Mouse (Mus musculus) heart, embryonic 10.5 days (tissue): Measurements from ENCODE around the gene Slc1a4. TPM values are rescaled to one million over a fixed set of nuclear protein-coding genes. Genes with fewer than 3 reads are reported as not detected.

Source experiments
- DNase-seq: peaks from one replicate; pipeline ENCODE4 v3.0.0-alpha.2; 2017; ENCODE audit warnings: low spot score
- H3K27ac ChIP-seq: fragments of 300-500 bp; sonication (generic); 2 replicates; pipeline ENCODE4 v1.5.1; 2016; ENCODE audit warnings: mild to moderate bottlenecking
- H3K27me3 ChIP-seq: fragments of 300-500 bp; sonication (generic); 2 replicates; pipeline ENCODE4 v1.6.1; 2016; ENCODE audit warnings: mild to moderate bottlenecking; ENCODE audit not compliant: poor library complexity, insufficient read depth, severe bottlenecking
- H3K36me3 ChIP-seq: fragments of 300-500 bp; sonication (generic); 2 replicates; pipeline ENCODE4 v1.6.1; 2016; ENCODE audit warnings: mild to moderate bottlenecking, moderate library complexity
- H3K4me1 ChIP-seq: fragments of 300-500 bp; sonication (generic); 2 replicates; pipeline ENCODE4 v1.6.1; 2016; ENCODE audit warnings: mild to moderate bottlenecking
- H3K4me3 ChIP-seq: fragments of 300-500 bp; sonication (generic); 2 replicates; pipeline ENCODE4 v1.5.1; 2016; ENCODE audit warnings: mild to moderate bottlenecking, moderate library complexity
- H3K9me3 ChIP-seq: fragments of 300-500 bp; sonication (generic); 2 replicates; pipeline ENCODE4 v1.6.1; 2016; ENCODE audit warnings: mild to moderate bottlenecking, moderate library complexity
- WGBS: fragments of 180-500 bp; shearing (Covaris S2); methylation state at CpG from one replicate; pipeline ENCODE4 v1.1.7; 2016; 5-methylcytosine and 5-hydroxymethylcytosine counted together
- polyA plus RNA-seq: library from polyadenylated mRNA; unstranded; fragments of >200 nt; fragmentation: Nextera tagmentation; extraction: Ambion mirVana; gene quantifications from 2 replicates; pipeline ENCODE4 v1.2.1, GENCODE M21; 2016

Gene Slc1a4
- polyA plus RNA-seq, 1 experiment from 2014 or later: 10.8 TPM

GRCm38 (mm10) chr11:20318659-20319454 lies 13.7 kb downstream of the Slc1a4 start:
- Histone ChIP-seq H3K9me3 (no peaks in the 10 kb centered on the region), H3K4me3 (no peak overlapping the region), H3K27me3 (peaks cover 14% of the 10 kb centered on the region; the same call in 1 of the 2 replicates), H3K27ac (no peak overlapping the region), H3K4me1 (peaks cover 11% of the 10 kb centered on the region), H3K36me3 (no peaks in the 10 kb centered on the region)
- no peak for DNase-seq
- WGBS: 48% methylated on average over 16 of the region's 16 CpGs

GRCm38 (mm10) chr11:20313576-20313975 lies 18.9 kb downstream of the Slc1a4 start:
- WGBS: 92% methylated on average over 8 of the region's 8 CpGs

GRCm38 (mm10) chr11:20309044-20309443 lies 23.5 kb downstream of the Slc1a4 start:
- no peak for DNase-seq
- H3K36me3 ChIP-seq: peaks cover 21% of the 10 kb centered on the region; the same call in 1 of the 2 replicates
- 81% methylated on average over 5 of the region's 5 CpGs for WGBS
- H3K9me3 ChIP-seq: no peaks in the 10 kb centered on the region
- H3K27ac ChIP-seq: no peak overlapping the region
- no peak overlapping the region for H3K4me3 ChIP-seq
- H3K27me3 ChIP-seq: no peaks in the 10 kb centered on the region
- no peaks in the 10 kb centered on the region for H3K4me1 ChIP-seq

More at GRCm38 (mm10) chr11:20313576-20313975, 18.9 kb downstream of the Slc1a4 start:
- no peak for DNase-seq
- H3K9me3 ChIP-seq: no peaks in the 10 kb centered on the region
- H3K36me3 ChIP-seq: peaks cover 3% of the 10 kb centered on the region; the same call in 1 of the 2 replicates
- peaks cover 4% of the 10 kb centered on the region for H3K4me1 ChIP-seq
- no peak overlapping the region for H3K4me3 ChIP-seq
- H3K27ac ChIP-seq: no peak overlapping the region
- no peaks in the 10 kb centered on the region for H3K27me3 ChIP-seq

GRCm38 (mm10) chr11:20307409-20307808 lies 25.1 kb downstream of the Slc1a4 start:
- no peak overlapping the region for H3K27ac ChIP-seq
- no peaks in the 10 kb centered on the region for H3K4me1 ChIP-seq
- no peaks in the 10 kb centered on the region for H3K27me3 ChIP-seq
- H3K4me3 ChIP-seq: no peak overlapping the region
- H3K9me3 ChIP-seq: no peaks in the 10 kb centered on the region
- peaks cover 25% of the 10 kb centered on the region; the same call in 1 of the 2 replicates for H3K36me3 ChIP-seq
- DNase-seq: no peak
- 95% methylated on average over 3 of the region's 3 CpGs for WGBS

GRCm38 (mm10) chr11:20305641-20306040 lies 26.9 kb downstream of the Slc1a4 start:
- Histone ChIP-seq H3K4me3 (no peak overlapping the region), H3K27me3 (no peaks in the 10 kb centered on the region), H3K36me3 (peaks cover 22% of the 10 kb centered on the region; the same call in 1 of the 2 replicates), H3K27ac (no peak overlapping the region), H3K4me1 (no peaks in the 10 kb centered on the region), H3K9me3 (no peaks in the 10 kb centered on the region)
- 61% methylated on average over 1 of the region's 1 CpGs for WGBS
- no peak for DNase-seq

- DNase-seq: no peak
- peaks cover 22% of the 10 kb centered on the region; the same call in 1 of the 2 replicates for H3K36me3 ChIP-seq
- H3K9me3 ChIP-seq: no peaks in the 10 kb centered on the region
- peaks cover 8% of the 10 kb centered on the region for H3K4me1 ChIP-seq
- 73% methylated on average over 6 of the region's 6 CpGs for WGBS
- no peaks in the 10 kb centered on the region for H3K27me3 ChIP-seq
- no peak overlapping the region for H3K27ac ChIP-seq
- H3K4me3 ChIP-seq: no peak overlapping the region
These were observed 28.2 kb downstream of the Slc1a4 start for GRCm38 (mm10) chr11:20304341-20304740.

DNA sequence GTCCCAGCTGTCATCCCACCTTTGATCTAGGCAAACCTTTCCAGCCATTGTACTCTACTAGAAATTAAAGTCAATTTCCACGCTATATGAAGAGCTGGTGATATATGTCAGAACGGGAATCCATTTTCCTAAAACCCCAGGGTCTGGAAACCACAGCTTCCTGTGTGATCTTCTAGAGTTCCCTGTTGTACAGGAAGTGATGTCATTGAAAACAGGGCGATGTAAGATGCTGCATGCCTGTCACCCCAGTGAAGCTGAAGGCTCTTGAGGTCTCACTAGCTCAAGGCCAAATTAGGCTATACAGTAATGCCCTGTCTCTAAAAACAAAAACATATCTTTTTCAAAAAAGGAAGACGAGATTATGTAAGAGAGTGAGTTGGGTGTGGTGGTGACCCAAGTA lies 31.2 kb downstream of the Slc1a4 start:
- no peak for DNase-seq
- no peaks in the 10 kb centered on the region for H3K9me3 ChIP-seq
- H3K36me3 ChIP-seq: peaks cover 8% of the 10 kb centered on the region; the same call in 1 of the 2 replicates
- H3K4me3 ChIP-seq: no peak overlapping the region
- peaks cover 8% of the 10 kb centered on the region for H3K4me1 ChIP-seq
- no peaks in the 10 kb centered on the region for H3K27me3 ChIP-seq
- 78% methylated on average over 4 of the region's 4 CpGs for WGBS
- no peak overlapping the region for H3K27ac ChIP-seq

DNA sequence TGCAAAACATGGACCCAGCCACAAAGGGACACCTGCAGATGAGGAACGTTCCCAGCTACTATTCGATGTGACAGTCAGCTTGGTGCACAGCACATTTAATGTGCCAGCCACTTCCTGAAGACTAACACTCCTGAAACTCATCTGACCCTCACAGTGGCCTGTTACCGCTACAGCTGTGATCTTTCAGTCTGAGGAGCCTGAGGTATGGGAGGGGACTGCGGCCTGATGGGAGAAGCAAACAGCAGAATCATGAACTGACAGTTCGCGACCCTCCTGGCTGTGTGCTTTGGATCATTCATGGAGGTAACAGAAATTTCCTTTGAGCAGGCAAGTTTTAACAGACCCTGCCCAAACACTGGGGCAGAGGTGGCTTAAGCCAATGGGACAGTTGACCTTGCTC lies 31.7 kb downstream of the Slc1a4 start:
- H3K4me1 ChIP-seq: peaks cover 8% of the 10 kb centered on the region
- peaks cover 8% of the 10 kb centered on the region; the same call in 1 of the 2 replicates for H3K36me3 ChIP-seq
- no peak overlapping the region for H3K4me3 ChIP-seq
- WGBS: 82% methylated on average over 6 of the region's 6 CpGs
- H3K9me3 ChIP-seq: no peaks in the 10 kb centered on the region
- H3K27ac ChIP-seq: no peak overlapping the region
- no peak for DNase-seq
- H3K27me3 ChIP-seq: no peaks in the 10 kb centered on the region

GRCm38 (mm10) chr11:20299900-20300299 lies 32.6 kb downstream of the Slc1a4 start:
- H3K27me3 ChIP-seq: no peaks in the 10 kb centered on the region
- H3K9me3 ChIP-seq: no peaks in the 10 kb centered on the region
- peak overlapping the region; percentile 22; the same call in 1 of the 2 replicates for H3K27ac ChIP-seq
- WGBS: 65% methylated on average over 6 of the region's 6 CpGs
- no peak for DNase-seq
- H3K4me1 ChIP-seq: peaks cover 8% of the 10 kb centered on the region
- 0 out of 2 replicates have a peak, but pooled peaks cover 5% of the 10 kb centered on the region for H3K36me3 ChIP-seq
- no peak overlapping the region for H3K4me3 ChIP-seq

- DNase-seq: no peak
- Histone ChIP-seq H3K27ac (no peak overlapping the region), H3K27me3 (no peaks in the 10 kb centered on the region), H3K9me3 (no peaks in the 10 kb centered on the region), H3K4me3 (no peak overlapping the region), H3K36me3 (no peaks in the 10 kb centered on the region), H3K4me1 (peaks cover 6% of the 10 kb centered on the region; the same call in 1 of the 2 replicates)
- 68% methylated on average over 3 of the region's 3 CpGs for WGBS
These were observed 48.0 kb downstream of the Slc1a4 start for GRCm38 (mm10) chr11:20284463-20284862.

DNA sequence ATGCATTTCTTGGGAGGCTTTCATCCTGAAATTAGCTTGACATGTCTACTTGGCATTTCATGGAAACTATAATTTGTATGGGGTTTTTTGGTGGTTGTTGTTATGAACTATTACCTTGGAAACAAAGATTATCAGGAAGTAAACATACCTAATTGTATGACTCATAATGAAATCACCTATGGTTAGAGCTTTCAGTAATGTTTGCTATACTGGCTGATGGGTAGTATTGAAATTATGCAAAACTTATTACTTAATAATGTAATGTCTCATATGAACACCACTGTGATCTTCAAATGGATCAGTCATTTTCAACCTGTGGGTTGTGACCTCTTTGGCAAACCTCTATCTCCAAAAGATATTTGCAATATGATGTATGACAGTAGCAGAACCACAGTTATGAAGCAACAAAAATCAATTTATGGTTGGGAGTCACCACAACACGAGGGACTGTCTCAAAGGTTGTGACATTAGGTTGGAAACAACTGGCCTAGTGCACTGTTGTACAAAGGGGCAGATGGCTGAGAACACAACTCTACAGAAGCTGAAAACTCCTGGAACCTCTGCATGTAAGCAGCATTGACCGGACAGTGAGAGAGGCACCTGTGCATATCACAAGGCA lies 49.8 kb downstream of the Slc1a4 start:
- no peak for DNase-seq
- H3K9me3 ChIP-seq: no peaks in the 10 kb centered on the region
- 84% methylated on average over 2 of the region's 2 CpGs for WGBS
- H3K27ac ChIP-seq: no peak overlapping the region
- H3K27me3 ChIP-seq: no peaks in the 10 kb centered on the region
- H3K4me3 ChIP-seq: no peak overlapping the region
- H3K4me1 ChIP-seq: peaks cover 9% of the 10 kb centered on the region; the same call in 1 of the 2 replicates
- no peaks in the 10 kb centered on the region for H3K36me3 ChIP-seq

DNA sequence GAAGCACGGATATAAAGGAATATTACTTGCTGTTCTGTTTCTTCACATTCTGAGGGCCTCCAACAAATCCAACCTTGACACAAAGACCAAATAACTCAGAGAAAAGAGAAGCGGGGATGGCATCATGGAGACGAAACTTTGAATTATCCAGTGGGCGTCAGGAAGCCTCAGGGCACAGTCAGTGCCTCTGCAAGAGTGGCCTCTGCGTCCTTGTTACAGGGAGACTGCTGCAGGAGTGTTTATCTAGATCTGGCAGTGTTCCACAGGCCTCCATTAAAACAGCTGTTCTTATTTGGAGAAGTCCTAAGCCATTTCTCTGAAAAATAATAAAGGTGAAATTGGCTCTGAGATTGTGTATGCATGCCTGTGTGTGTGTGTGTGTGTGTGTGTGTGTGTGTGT lies 51.5 kb downstream of the Slc1a4 start:
- Histone ChIP-seq H3K4me1 (peaks cover 9% of the 10 kb centered on the region; the same call in 1 of the 2 replicates), H3K27me3 (no peaks in the 10 kb centered on the region), H3K9me3 (no peaks in the 10 kb centered on the region), H3K36me3 (no peaks in the 10 kb centered on the region), H3K27ac (no peak overlapping the region), H3K4me3 (no peak overlapping the region)
- DNase-seq: peak; percentile 13
- 69% methylated on average over 5 of the region's 5 CpGs for WGBS

GRCm38 (mm10) chr11:20278702-20279101 lies 53.8 kb downstream of the Slc1a4 start:
- no peak overlapping the region for H3K27ac ChIP-seq
- H3K36me3 ChIP-seq: no peaks in the 10 kb centered on the region
- no peak overlapping the region for H3K4me3 ChIP-seq
- no peaks in the 10 kb centered on the region for H3K9me3 ChIP-seq
- 13% methylated on average over 5 of the region's 5 CpGs for WGBS
- peak; percentile 66 for DNase-seq
- H3K4me1 ChIP-seq: peaks cover 9% of the 10 kb centered on the region; the same call in 1 of the 2 replicates
- H3K27me3 ChIP-seq: no peaks in the 10 kb centered on the region
